Mouse (Mus musculus) limb, embryonic 11.5 days (tissue): ENCODE measurements around the gene Ttll11. TPM values are rescaled to one million over a fixed set of nuclear protein-coding genes. Genes with fewer than 3 reads are reported as not detected.

Experiments used
- ATAC-seq: fragments of 200-750 bp; cut with Nextera tagmentation; 2 replicates; pipeline ENCODE4 v1.8.0; 2017; ENCODE audit warnings: low read depth; ENCODE audit not compliant: insufficient number of reproducible peaks, low FRiP score, low TSS enrichment
- DNase-seq: peaks from one replicate; pipeline ENCODE4 v3.0.0-alpha.2; 2015; ENCODE audit warnings: low spot score
- H3K27ac ChIP-seq: fragments of 300-500 bp; sonication (generic); replicated peaks from 2 replicates; pipeline ENCODE4 v1.5.1; 2014; ENCODE audit warnings: low read depth, mild to moderate bottlenecking, low read length
- H3K27me3 ChIP-seq: fragments of 300-500 bp; sonication (generic); 2 replicates; pipeline ENCODE4 v1.6.1; 2014; ENCODE audit warnings: mild to moderate bottlenecking, low read length, mixed read lengths; ENCODE audit not compliant: control insufficient read depth, insufficient read depth
- H3K36me3 ChIP-seq: fragments of 300-500 bp; sonication (generic); 2 replicates; pipeline ENCODE4 v1.6.1; 2014; ENCODE audit warnings: mild to moderate bottlenecking, low read length, moderate library complexity, mixed read lengths; ENCODE audit not compliant: control insufficient read depth, insufficient read depth
- H3K4me1 ChIP-seq: fragments of 300-500 bp; sonication (generic); 2 replicates; pipeline ENCODE4 v1.6.1; 2014; ENCODE audit warnings: low read length, mixed read lengths; ENCODE audit not compliant: control insufficient read depth, insufficient read depth
- H3K4me2 ChIP-seq: fragments of 300-500 bp; sonication (generic); 2 replicates; pipeline ENCODE4 v1.6.1; 2014; ENCODE audit warnings: low read depth, mild to moderate bottlenecking, moderate library complexity; ENCODE audit not compliant: severe bottlenecking
- H3K4me3 ChIP-seq: fragments of 300-500 bp; sonication (generic); 2 replicates; pipeline ENCODE4 v1.5.1; 2014; ENCODE audit warnings: low read depth, low read length
- H3K9ac ChIP-seq: fragments of 300-500 bp; sonication (generic); 2 replicates; pipeline ENCODE4 v1.6.1; 2014; ENCODE audit warnings: mild to moderate bottlenecking, low read length
- H3K9me3 ChIP-seq: fragments of 300-500 bp; sonication (generic); 2 replicates; pipeline ENCODE4 v1.6.1; 2016; ENCODE audit warnings: low read length; ENCODE audit not compliant: control insufficient read depth
- WGBS: fragments of 180-500 bp; shearing (Covaris S2); extraction: QIAGEN DNeasy Blood & Tissue Kit; methylation state at CpG from one replicate; pipeline ENCODE4 v1.1.7; 2014; 5-methylcytosine and 5-hydroxymethylcytosine counted together
- polyA plus RNA-seq: library from polyadenylated mRNA; unstranded; fragments of >200 nt; fragmentation: Nextera tagmentation; extraction: Ambion mirVana; gene quantifications from 2 replicates; pipeline ENCODE4 v1.2.1, GENCODE M21; 2014

The Ttll11 gene
- polyA plus RNA-seq, 1 experiment from 2014 or later, result 0.97 TPM

GRCm38 (mm10) chr2:35907578-35907977 lies 72.1 kb downstream of the Ttll11 start:
- Histone ChIP-seq H3K4me2 (no peak overlapping the region), H3K4me3 (no peak overlapping the region), H3K27me3 (no peaks in the 10 kb centered on the region), H3K9me3 (no peaks in the 10 kb centered on the region), H3K4me1 (peaks cover 4% of the 10 kb centered on the region; the same call in 1 of the 2 replicates), H3K9ac (no peak overlapping the region), H3K27ac (no peak overlapping the region), H3K36me3 (no peaks in the 10 kb centered on the region)
- ATAC-seq (no peak), DNase-seq (no peak)
- 74% methylated on average over 6 of the region's 6 CpGs for WGBS

- WGBS, result 27% methylated on average over 11 of the region's 11 CpGs
- H3K4me3 ChIP-seq, result no peak overlapping the region
- no peak; the same call in 1 of the 2 replicates for ATAC-seq
Observed at GRCm38 (mm10) chr2:35906174-35906798, 73.4 kb downstream of the Ttll11 start.

GRCm38 (mm10) chr2:35900845-35901244 lies 78.9 kb downstream of the Ttll11 start:
- DNase-seq (no peak), ATAC-seq (no peak)
- H3K4me3 ChIP-seq, result no peak overlapping the region
- no peak overlapping the region for H3K4me2 ChIP-seq
- H3K27ac ChIP-seq, result no peak overlapping the region
- no peaks in the 10 kb centered on the region for H3K9me3 ChIP-seq
- H3K9ac ChIP-seq, result no peak overlapping the region
- no peaks in the 10 kb centered on the region for H3K4me1 ChIP-seq
- WGBS, result 84% methylated on average over 2 of the region's 2 CpGs
- no peaks in the 10 kb centered on the region for H3K27me3 ChIP-seq
- H3K36me3 ChIP-seq, result no peaks in the 10 kb centered on the region

More at GRCm38 (mm10) chr2:35906174-35906798, 73.4 kb downstream of the Ttll11 start:
- H3K4me1 ChIP-seq, result peaks cover 4% of the 10 kb centered on the region; the same call in 1 of the 2 replicates
- peak; percentile 72 for DNase-seq
- no peaks in the 10 kb centered on the region for H3K36me3 ChIP-seq
- no peak overlapping the region for H3K4me2 ChIP-seq
- H3K9me3 ChIP-seq, result no peaks in the 10 kb centered on the region
- H3K27ac ChIP-seq, result no peak overlapping the region
- H3K27me3 ChIP-seq, result no peaks in the 10 kb centered on the region
- no peak overlapping the region for H3K9ac ChIP-seq

GRCm38 (mm10) chr2:35899712-35900111 lies 80.0 kb downstream of the Ttll11 start:
- Histone ChIP-seq H3K9me3 (no peaks in the 10 kb centered on the region), H3K4me3 (no peak overlapping the region), H3K4me2 (no peak overlapping the region), H3K27me3 (no peaks in the 10 kb centered on the region), H3K36me3 (no peaks in the 10 kb centered on the region), H3K27ac (no peak overlapping the region), H3K4me1 (no peaks in the 10 kb centered on the region), H3K9ac (no peak overlapping the region)
- WGBS, result 100% methylated on average over 3 of the region's 3 CpGs
- no peak for ATAC-seq
- DNase-seq, result no peak

GRCm38 (mm10) chr2:35899135-35899474 lies 80.6 kb downstream of the Ttll11 start:
- no peak overlapping the region for H3K9ac ChIP-seq
- no peak overlapping the region for H3K4me2 ChIP-seq
- no peaks in the 10 kb centered on the region for H3K27me3 ChIP-seq
- H3K36me3 ChIP-seq, result no peaks in the 10 kb centered on the region
- H3K9me3 ChIP-seq, result no peaks in the 10 kb centered on the region
- no peak overlapping the region for H3K27ac ChIP-seq
- DNase-seq (no peak), ATAC-seq (no peak)
- H3K4me3 ChIP-seq, result no peak overlapping the region
- WGBS, result 86% methylated on average over 4 of the region's 4 CpGs
- no peaks in the 10 kb centered on the region for H3K4me1 ChIP-seq

GRCm38 (mm10) chr2:35898425-35899134 lies 81.1 kb downstream of the Ttll11 start:
- H3K9ac ChIP-seq, result no peak overlapping the region
- WGBS, result 75% methylated on average over 6 of the region's 6 CpGs
- H3K9me3 ChIP-seq, result no peaks in the 10 kb centered on the region
- no peaks in the 10 kb centered on the region for H3K4me1 ChIP-seq
- DNase-seq (peak; percentile 28), ATAC-seq (peak; percentile 62; the same call in 1 of the 2 replicates)
- no peaks in the 10 kb centered on the region for H3K27me3 ChIP-seq
- no peak overlapping the region for H3K27ac ChIP-seq
- H3K36me3 ChIP-seq, result no peaks in the 10 kb centered on the region
- no peak overlapping the region for H3K4me2 ChIP-seq
- no peak overlapping the region for H3K4me3 ChIP-seq

- Histone ChIP-seq H3K4me2 (no peak overlapping the region), H3K4me3 (no peak overlapping the region), H3K9me3 (no peaks in the 10 kb centered on the region), H3K36me3 (no peaks in the 10 kb centered on the region), H3K27ac (no peak overlapping the region), H3K9ac (no peak overlapping the region), H3K4me1 (no peaks in the 10 kb centered on the region), H3K27me3 (no peaks in the 10 kb centered on the region)
- 75% methylated on average over 2 of the region's 2 CpGs for WGBS
- no peak for DNase-seq
- no peak for ATAC-seq
Observed at GRCm38 (mm10) chr2:35897125-35897524, 82.6 kb downstream of the Ttll11 start.

- Histone ChIP-seq H3K4me2 (no peak overlapping the region), H3K36me3 (no peaks in the 10 kb centered on the region), H3K9ac (no peak overlapping the region), H3K4me1 (no peaks in the 10 kb centered on the region), H3K4me3 (no peak overlapping the region), H3K27me3 (no peaks in the 10 kb centered on the region), H3K27ac (no peak overlapping the region), H3K9me3 (no peaks in the 10 kb centered on the region)
- DNase-seq (no peak), ATAC-seq (no peak)
- 76% methylated on average over 2 of the region's 2 CpGs for WGBS
Observed at GRCm38 (mm10) chr2:35894512-35894911, 85.2 kb downstream of the Ttll11 start.
